Mouse (Mus musculus) midbrain, embryonic 13.5 days (tissue): Measurements from ENCODE around the gene Ano10. TPM values are rescaled to one million over a fixed set of nuclear protein-coding genes. Genes with fewer than 3 reads are reported as not detected.
A peak's percentile ranks its signal among the peaks of the same experiment; 100 is the strongest.

Experiments used
- ATAC-seq: fragments of 200-750 bp; cut with Nextera tagmentation; 2 replicates; pipeline ENCODE4 v1.8.0; 2017; ENCODE audit warnings: mild to moderate bottlenecking, moderate TSS enrichment, moderate library complexity
- H3K27ac ChIP-seq: fragments of 300-500 bp; sonication (generic); 2 replicates; pipeline ENCODE4 v1.5.1; 2015; ENCODE audit warnings: inconsistent platforms, mild to moderate bottlenecking, moderate library complexity
- H3K27me3 ChIP-seq: fragments of 300-500 bp; sonication (generic); 2 replicates; pipeline ENCODE4 v1.6.1; 2015; ENCODE audit warnings: mild to moderate bottlenecking, inconsistent platforms
- H3K36me3 ChIP-seq: fragments of 300-500 bp; sonication (generic); 2 replicates; pipeline ENCODE4 v1.6.1; 2015; ENCODE audit warnings: mild to moderate bottlenecking, inconsistent platforms
- H3K4me1 ChIP-seq: fragments of 300-500 bp; sonication (generic); replicated peaks from 2 replicates; pipeline ENCODE4 v1.6.1; 2015; ENCODE audit warnings: inconsistent platforms
- H3K4me2 ChIP-seq: fragments of 300-500 bp; sonication (generic); replicated peaks from 2 replicates; pipeline ENCODE4 v1.6.1; 2015; ENCODE audit warnings: moderate library complexity, mild to moderate bottlenecking, inconsistent platforms
- H3K4me3 ChIP-seq: fragments of 300-500 bp; sonication (generic); replicated peaks from 2 replicates; pipeline ENCODE4 v1.5.1; 2015; ENCODE audit warnings: mild to moderate bottlenecking, inconsistent platforms
- H3K9ac ChIP-seq: fragments of 300-500 bp; sonication (generic); replicated peaks from 2 replicates; pipeline ENCODE4 v1.6.1; 2015; ENCODE audit warnings: mild to moderate bottlenecking, inconsistent platforms
- H3K9me3 ChIP-seq: fragments of 300-500 bp; sonication (generic); 2 replicates; pipeline ENCODE4 v1.6.1; 2016; ENCODE audit warnings: mild to moderate bottlenecking, inconsistent platforms
- WGBS: fragments of 180-500 bp; shearing (Covaris S2); methylation state at CpG from one replicate; pipeline ENCODE4 v1.1.7; 2015; 5-methylcytosine and 5-hydroxymethylcytosine counted together
- polyA plus RNA-seq: library from polyadenylated mRNA; unstranded; fragments of >200 nt; fragmentation: Nextera tagmentation; extraction: Ambion mirVana; gene quantifications from 2 replicates; pipeline ENCODE4 v1.2.1, GENCODE M21; 2015

Ano10 gene
- polyA plus RNA-seq, 1 experiment from 2014 or later = 44.6 TPM

DNA sequence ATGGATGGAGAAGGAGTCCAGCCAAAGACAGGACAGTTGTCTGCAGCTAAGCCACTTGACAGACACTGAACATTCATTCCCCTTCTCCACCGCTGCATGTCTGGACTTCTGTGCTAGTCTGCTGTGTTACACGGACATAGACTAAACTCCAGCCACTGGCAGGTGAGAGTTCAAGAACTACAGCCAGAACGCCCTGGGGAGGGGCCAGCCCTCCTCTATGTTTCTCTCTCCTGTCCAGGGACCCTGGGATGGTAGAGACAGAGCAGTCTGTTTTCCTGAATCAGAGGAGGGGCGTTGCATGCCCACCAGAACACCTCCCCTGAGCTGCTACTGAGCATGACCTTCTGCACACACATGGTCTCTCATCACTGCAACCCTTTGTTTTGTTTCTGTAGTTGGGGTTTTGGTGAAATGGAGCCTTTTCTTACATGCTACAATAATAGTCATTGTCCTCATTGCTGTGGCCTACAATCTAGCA is 8.4 kb downstream of the Ano10 start:
- H3K9me3 ChIP-seq = no peaks in the 10 kb centered on the region
- peak overlapping the region; percentile 11; the same call in 1 of the 2 replicates for H3K27ac ChIP-seq
- no peak; the same call in none of the 2 replicates for ATAC-seq

GRCm38 (mm10) chr9:122285146-122285832 is 8.9 kb downstream of the Ano10 start:
- no peaks in the 10 kb centered on the region for H3K27me3 ChIP-seq
- H3K4me3 ChIP-seq = no peak overlapping the region
- no peak overlapping the region for H3K9ac ChIP-seq
- WGBS = 10% methylated on average over 6 of the region's 11 CpGs
- peak; percentile 80 for ATAC-seq
- H3K36me3 ChIP-seq = no peaks in the 10 kb centered on the region
- H3K27ac ChIP-seq = peak overlapping the region; percentile 47; the same call in 1 of the 2 replicates
- peaks cover 29% of the 10 kb centered on the region for H3K4me1 ChIP-seq
- no peaks in the 10 kb centered on the region for H3K9me3 ChIP-seq
- no peak overlapping the region for H3K4me2 ChIP-seq

More for the DNA sequence above, 8.4 kb downstream of the Ano10 start:
- H3K9ac ChIP-seq = no peak overlapping the region
- H3K27me3 ChIP-seq = no peaks in the 10 kb centered on the region
- peaks cover 29% of the 10 kb centered on the region for H3K4me1 ChIP-seq
- WGBS = 13% methylated on average over 4 of the region's 4 CpGs
- no peak overlapping the region for H3K4me2 ChIP-seq
- no peak overlapping the region for H3K4me3 ChIP-seq
- H3K36me3 ChIP-seq = no peaks in the 10 kb centered on the region

GRCm38 (mm10) chr9:122284696-122285095 is 9.5 kb downstream of the Ano10 start:
- peaks cover 29% of the 10 kb centered on the region for H3K4me1 ChIP-seq
- peak overlapping the region; percentile 47; the same call in 1 of the 2 replicates for H3K27ac ChIP-seq
- H3K4me2 ChIP-seq = no peak overlapping the region
- 37% methylated on average over 2 of the region's 2 CpGs for WGBS
- no peaks in the 10 kb centered on the region for H3K36me3 ChIP-seq
- H3K27me3 ChIP-seq = no peaks in the 10 kb centered on the region
- no peak overlapping the region for H3K4me3 ChIP-seq
- ATAC-seq = no peak
- H3K9ac ChIP-seq = no peak overlapping the region
- H3K9me3 ChIP-seq = no peaks in the 10 kb centered on the region

DNA sequence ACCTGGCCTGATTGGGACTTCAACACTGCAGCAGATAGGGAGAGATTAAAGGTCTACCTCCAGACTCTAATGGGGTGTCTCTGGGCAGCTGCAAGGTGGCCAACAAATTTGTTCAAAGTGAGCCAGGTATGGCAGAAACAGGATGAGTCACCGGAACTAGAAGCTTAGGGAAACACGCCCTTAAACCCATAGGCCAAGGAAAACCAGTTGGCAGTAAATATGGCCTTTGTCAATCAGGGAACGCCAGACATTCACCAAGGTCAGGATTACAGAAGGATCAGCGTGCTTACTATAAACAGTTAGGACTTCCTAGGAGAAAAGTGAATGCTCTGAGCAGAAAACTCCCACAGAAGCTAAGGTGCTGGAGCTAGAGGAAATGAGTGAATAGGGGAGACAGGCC is 13.2 kb downstream of the Ano10 start:
- no peak overlapping the region for H3K4me2 ChIP-seq
- H3K27me3 ChIP-seq = no peaks in the 10 kb centered on the region
- H3K4me3 ChIP-seq = no peak overlapping the region
- H3K9ac ChIP-seq = no peak overlapping the region
- H3K36me3 ChIP-seq = peaks cover 5% of the 10 kb centered on the region
- no peak overlapping the region for H3K27ac ChIP-seq
- H3K9me3 ChIP-seq = no peaks in the 10 kb centered on the region; the same call in 1 of the 2 replicates
- peaks cover 17% of the 10 kb centered on the region for H3K4me1 ChIP-seq
- WGBS = 88% methylated on average over 4 of the region's 4 CpGs
- no peak for ATAC-seq

DNA sequence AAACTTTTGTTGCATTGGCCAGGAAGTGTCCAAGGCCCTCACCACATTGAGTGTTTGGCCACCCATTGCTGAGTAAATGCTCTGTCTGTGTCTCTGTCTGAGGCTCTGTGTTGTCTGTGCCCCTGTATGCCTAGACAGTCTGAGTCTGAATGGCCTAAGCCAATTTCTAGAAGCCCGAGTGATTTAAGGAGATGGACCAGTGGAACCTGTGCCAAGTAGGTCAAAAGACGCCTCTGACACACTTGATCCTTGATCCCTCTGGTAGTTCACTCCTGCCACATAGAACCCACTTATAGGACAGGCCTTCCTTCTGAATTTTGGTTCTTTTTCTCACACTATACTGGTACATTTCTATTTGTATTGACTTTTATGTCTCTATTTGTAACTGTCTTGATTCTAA is 17.6 kb downstream of the Ano10 start:
- ATAC-seq = no peak
- no peaks in the 10 kb centered on the region; the same call in 1 of the 2 replicates for H3K9me3 ChIP-seq

GRCm38 (mm10) chr9:122276134-122276533 is 18.1 kb downstream of the Ano10 start:
- Histone ChIP-seq H3K27me3 (no peaks in the 10 kb centered on the region), H3K27ac (no peak overlapping the region), H3K4me2 (no peak overlapping the region), H3K36me3 (peaks cover 45% of the 10 kb centered on the region), H3K9ac (no peak overlapping the region), H3K9me3 (no peaks in the 10 kb centered on the region; the same call in 1 of the 2 replicates), H3K4me3 (no peak overlapping the region), H3K4me1 (no peaks in the 10 kb centered on the region)
- ATAC-seq = no peak
- WGBS = 95% methylated on average over 4 of the region's 4 CpGs

More for the DNA sequence above, 17.6 kb downstream of the Ano10 start:
- Histone ChIP-seq H3K36me3 (peaks cover 40% of the 10 kb centered on the region), H3K4me2 (no peak overlapping the region), H3K4me3 (no peak overlapping the region), H3K4me1 (no peaks in the 10 kb centered on the region), H3K27ac (no peak overlapping the region), H3K27me3 (no peaks in the 10 kb centered on the region), H3K9ac (no peak overlapping the region)
- 91% methylated on average over 2 of the region's 2 CpGs for WGBS

DNA sequence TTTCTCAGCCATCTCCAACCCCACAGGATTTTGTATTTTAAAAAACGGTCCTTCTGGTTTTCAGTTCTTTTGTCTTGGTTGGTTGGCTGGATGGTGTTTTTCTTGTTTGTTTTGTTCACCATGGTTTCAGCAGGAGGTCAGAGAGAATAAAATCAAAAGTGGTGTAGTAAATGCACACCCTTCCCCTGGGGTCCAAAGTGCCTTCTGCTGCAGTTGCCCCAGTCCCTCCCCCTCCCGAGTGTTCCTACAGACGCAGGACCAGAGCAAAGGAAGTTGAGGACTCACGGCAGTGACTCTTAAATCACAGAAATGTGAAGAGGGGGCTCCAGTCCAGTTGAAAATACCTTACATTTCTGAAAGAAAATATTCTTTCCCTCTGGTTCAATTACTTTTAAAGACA is 19.9 kb downstream of the Ano10 start:
- 72% methylated on average over 4 of the region's 4 CpGs for WGBS
- no peak for ATAC-seq
- Histone ChIP-seq H3K4me2 (no peak overlapping the region), H3K36me3 (peaks cover 58% of the 10 kb centered on the region), H3K27me3 (no peaks in the 10 kb centered on the region), H3K4me1 (no peaks in the 10 kb centered on the region), H3K27ac (no peak overlapping the region), H3K4me3 (no peak overlapping the region), H3K9ac (no peak overlapping the region), H3K9me3 (no peaks in the 10 kb centered on the region; the same call in 1 of the 2 replicates)

- H3K27me3 ChIP-seq = no peaks in the 10 kb centered on the region
- H3K36me3 ChIP-seq = peaks cover 58% of the 10 kb centered on the region
- WGBS = 92% methylated on average over 4 of the region's 4 CpGs
- H3K9me3 ChIP-seq = no peaks in the 10 kb centered on the region; the same call in 1 of the 2 replicates
- H3K4me3 ChIP-seq = no peak overlapping the region
- H3K4me1 ChIP-seq = no peaks in the 10 kb centered on the region
- H3K27ac ChIP-seq = no peak overlapping the region
- H3K4me2 ChIP-seq = no peak overlapping the region
- no peak for ATAC-seq
- no peak overlapping the region for H3K9ac ChIP-seq
Observed at GRCm38 (mm10) chr9:122273879-122274278, 20.3 kb downstream of the Ano10 start.

- H3K4me3 ChIP-seq = no peak overlapping the region
- peaks cover 56% of the 10 kb centered on the region for H3K36me3 ChIP-seq
- no peaks in the 10 kb centered on the region for H3K27me3 ChIP-seq
- no peak overlapping the region for H3K27ac ChIP-seq
- H3K9ac ChIP-seq = no peak overlapping the region
- ATAC-seq = no peak
- WGBS = 83% methylated on average over 4 of the region's 4 CpGs
- no peak overlapping the region for H3K4me2 ChIP-seq
- no peaks in the 10 kb centered on the region for H3K4me1 ChIP-seq
- H3K9me3 ChIP-seq = no peaks in the 10 kb centered on the region; the same call in 1 of the 2 replicates
Observed at GRCm38 (mm10) chr9:122271866-122272265, 22.4 kb downstream of the Ano10 start.

DNA sequence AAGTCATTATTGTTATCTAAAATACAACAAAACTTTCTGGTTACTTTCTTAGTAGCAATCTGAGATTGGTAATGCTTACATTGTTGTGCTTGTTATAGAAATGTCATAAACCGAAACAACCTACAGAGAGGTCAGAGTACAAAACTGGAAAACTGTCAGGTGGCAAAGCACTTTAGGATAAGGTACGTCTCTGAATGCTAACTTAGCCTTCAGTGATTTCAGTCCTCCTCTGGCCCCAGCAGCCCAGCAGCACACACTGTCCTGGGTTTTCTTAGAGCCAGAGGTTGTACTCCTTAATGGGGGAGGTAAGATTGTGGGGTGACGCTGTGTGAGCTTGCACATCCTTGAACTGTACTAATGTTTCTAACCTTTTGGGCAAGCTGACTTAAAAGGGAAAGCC is 22.9 kb downstream of the Ano10 start:
- Histone ChIP-seq H3K9me3 (no peaks in the 10 kb centered on the region), H3K9ac (no peak overlapping the region), H3K4me1 (no peaks in the 10 kb centered on the region), H3K27me3 (no peaks in the 10 kb centered on the region), H3K4me3 (no peak overlapping the region), H3K27ac (no peak overlapping the region), H3K36me3 (peaks cover 61% of the 10 kb centered on the region), H3K4me2 (no peak overlapping the region)
- 97% methylated on average over 3 of the region's 3 CpGs for WGBS
- no peak for ATAC-seq

GRCm38 (mm10) chr9:122270913-122271312 is 23.3 kb downstream of the Ano10 start:
- WGBS = 93% methylated on average over 10 of the region's 10 CpGs
- no peak overlapping the region for H3K9ac ChIP-seq
- H3K4me3 ChIP-seq = no peak overlapping the region
- H3K27ac ChIP-seq = no peak overlapping the region
- H3K27me3 ChIP-seq = no peaks in the 10 kb centered on the region
- no peaks in the 10 kb centered on the region for H3K4me1 ChIP-seq
- ATAC-seq = no peak
- H3K36me3 ChIP-seq = peaks cover 65% of the 10 kb centered on the region
- no peak overlapping the region for H3K4me2 ChIP-seq
- H3K9me3 ChIP-seq = no peaks in the 10 kb centered on the region

GRCm38 (mm10) chr9:122269256-122270041 is 24.8 kb downstream of the Ano10 start:
- no peak for ATAC-seq
- no peak overlapping the region for H3K9ac ChIP-seq
- H3K36me3 ChIP-seq = peaks cover 70% of the 10 kb centered on the region
- H3K4me1 ChIP-seq = no peaks in the 10 kb centered on the region
- no peak overlapping the region for H3K27ac ChIP-seq
- H3K4me2 ChIP-seq = no peak overlapping the region
- no peaks in the 10 kb centered on the region for H3K9me3 ChIP-seq
- H3K27me3 ChIP-seq = no peaks in the 10 kb centered on the region
- WGBS = 88% methylated on average over 3 of the region's 3 CpGs
- no peak overlapping the region for H3K4me3 ChIP-seq
